Mouse (Mus musculus) limb, embryonic 12.5 days (tissue): ENCODE measurements at regions not wholly inside any gene's neighbourhood (a gene's known extent, or its start where the extent isn't known, plus 50 kb on each side); places are given as distances from the start of the nearest gene placed in this dataset.

Experiments
- ATAC-seq: fragments of 200-750 bp; cut with Nextera tagmentation; 2 replicates; pipeline ENCODE4 v1.8.0; 2017; ENCODE audit warnings: low read depth, moderate TSS enrichment; ENCODE audit not compliant: insufficient number of reproducible peaks, insufficient read depth, low FRiP score, low TSS enrichment
- H3K27ac ChIP-seq: fragments of 300-500 bp; sonication (generic); 2 replicates; pipeline ENCODE4 v1.5.1; 2016; ENCODE audit warnings: mild to moderate bottlenecking, moderate library complexity
- H3K27me3 ChIP-seq: fragments of 300-500 bp; sonication (generic); 2 replicates; pipeline ENCODE4 v1.6.1; 2016; ENCODE audit warnings: mild to moderate bottlenecking, moderate library complexity
- H3K36me3 ChIP-seq: fragments of 300-500 bp; sonication (generic); 2 replicates; pipeline ENCODE4 v1.6.1; 2016; ENCODE audit warnings: mild to moderate bottlenecking, moderate library complexity
- H3K4me1 ChIP-seq: fragments of 300-500 bp; sonication (generic); replicated peaks from 2 replicates; pipeline ENCODE4 v1.6.1; 2016
- H3K4me2 ChIP-seq: fragments of 300-500 bp; sonication (generic); 2 replicates; pipeline ENCODE4 v1.6.1; 2016; ENCODE audit warnings: mild to moderate bottlenecking, moderate library complexity
- H3K4me3 ChIP-seq: fragments of 300-500 bp; sonication (generic); replicated peaks from 2 replicates; pipeline ENCODE4 v1.5.1; 2016; ENCODE audit warnings: mild to moderate bottlenecking
- H3K9ac ChIP-seq: fragments of 300-500 bp; sonication (generic); replicated peaks from 2 replicates; pipeline ENCODE4 v1.6.1; 2016; ENCODE audit warnings: mild to moderate bottlenecking, moderate library complexity
- H3K9me3 ChIP-seq: fragments of 300-500 bp; sonication (generic); 2 replicates; pipeline ENCODE4 v1.6.1; 2016; ENCODE audit warnings: mild to moderate bottlenecking, moderate library complexity
- WGBS: fragments of 180-500 bp; shearing (Covaris S2); methylation state at CpG from one replicate; pipeline ENCODE4 v1.1.7; 2016; 5-methylcytosine and 5-hydroxymethylcytosine counted together

- no peak overlapping the region for H3K27ac ChIP-seq
- peaks cover 35% of the 10 kb centered on the region for H3K27me3 ChIP-seq
- no peak overlapping the region for H3K4me2 ChIP-seq
- peaks cover 9% of the 10 kb centered on the region for H3K4me1 ChIP-seq
- H3K9ac ChIP-seq, result no peak overlapping the region
- ATAC-seq, result no peak
- 67% methylated on average over 6 of the region's 6 CpGs for WGBS
- no peak overlapping the region for H3K4me3 ChIP-seq
- H3K36me3 ChIP-seq, result no peaks in the 10 kb centered on the region
- H3K9me3 ChIP-seq, result no peaks in the 10 kb centered on the region
These were observed 252.1 kb upstream of the Prok2 start for GRCm38 (mm10) chr6:99978164-99978746.

- WGBS, result 77% methylated on average over 5 of the region's 5 CpGs
- Histone ChIP-seq H3K36me3 (no peaks in the 10 kb centered on the region), H3K27ac (no peak overlapping the region), H3K9me3 (no peaks in the 10 kb centered on the region), H3K27me3 (peaks cover 34% of the 10 kb centered on the region), H3K4me2 (no peak overlapping the region), H3K4me3 (no peak overlapping the region), H3K4me1 (peaks cover 16% of the 10 kb centered on the region), H3K9ac (no peak overlapping the region)
- no peak for ATAC-seq
These were observed 250.0 kb upstream of the Prok2 start for GRCm38 (mm10) chr6:99976144-99976543.

GRCm38 (mm10) chr6:99975486-99975885, 249.3 kb upstream of the Prok2 start:
- no peak overlapping the region for H3K27ac ChIP-seq
- H3K4me3 ChIP-seq, result no peak overlapping the region
- no peaks in the 10 kb centered on the region for H3K9me3 ChIP-seq
- WGBS, result 69% methylated on average over 7 of the region's 7 CpGs
- peaks cover 28% of the 10 kb centered on the region for H3K27me3 ChIP-seq
- no peak overlapping the region for H3K4me2 ChIP-seq
- no peak for ATAC-seq
- no peak overlapping the region for H3K9ac ChIP-seq
- H3K36me3 ChIP-seq, result no peaks in the 10 kb centered on the region
- peaks cover 16% of the 10 kb centered on the region for H3K4me1 ChIP-seq

GRCm38 (mm10) chr6:99974464-99974863, 248.3 kb upstream of the Prok2 start:
- WGBS, result 85% methylated on average over 4 of the region's 4 CpGs
- Histone ChIP-seq H3K4me1 (peaks cover 16% of the 10 kb centered on the region), H3K4me3 (no peak overlapping the region), H3K36me3 (no peaks in the 10 kb centered on the region), H3K27me3 (peaks cover 24% of the 10 kb centered on the region), H3K27ac (no peak overlapping the region), H3K9me3 (no peaks in the 10 kb centered on the region), H3K4me2 (no peak overlapping the region), H3K9ac (no peak overlapping the region)
- ATAC-seq, result no peak

- H3K27me3 ChIP-seq, result peaks cover 24% of the 10 kb centered on the region
- no peak overlapping the region for H3K27ac ChIP-seq
These were observed 245.2 kb upstream of the Prok2 start for GRCm38 (mm10) chr6:99971376-99971775.

GRCm38 (mm10) chr6:99968889-99969288, 242.7 kb upstream of the Prok2 start:
- 60% methylated on average over 5 of the region's 5 CpGs for WGBS
- Histone ChIP-seq H3K36me3 (no peaks in the 10 kb centered on the region), H3K4me3 (no peak overlapping the region), H3K9me3 (no peaks in the 10 kb centered on the region), H3K4me1 (peaks cover 12% of the 10 kb centered on the region), H3K9ac (no peak overlapping the region), H3K4me2 (no peak overlapping the region), H3K27me3 (peaks cover 20% of the 10 kb centered on the region), H3K27ac (no peak overlapping the region)
- no peak for ATAC-seq

More at GRCm38 (mm10) chr6:99971376-99971775, 245.2 kb upstream of the Prok2 start:
- Histone ChIP-seq H3K36me3 (no peaks in the 10 kb centered on the region), H3K4me3 (no peak overlapping the region), H3K9me3 (no peaks in the 10 kb centered on the region), H3K4me1 (peaks cover 16% of the 10 kb centered on the region), H3K9ac (no peak overlapping the region), H3K4me2 (no peak overlapping the region)
- 47% methylated on average over 9 of the region's 9 CpGs for WGBS
- ATAC-seq, result no peak

- Histone ChIP-seq H3K36me3 (no peaks in the 10 kb centered on the region), H3K9me3 (no peaks in the 10 kb centered on the region), H3K27me3 (peaks cover 13% of the 10 kb centered on the region), H3K4me2 (no peak overlapping the region), H3K4me1 (0 out of 2 replicates have a peak, but pooled peaks cover 3% of the 10 kb centered on the region), H3K9ac (no peak overlapping the region), H3K27ac (no peak overlapping the region), H3K4me3 (no peak overlapping the region)
- no peak for ATAC-seq
- 81% methylated on average over 6 of the region's 6 CpGs for WGBS
These were observed 241.3 kb upstream of the Prok2 start for GRCm38 (mm10) chr6:99967465-99967864.

- Histone ChIP-seq H3K9me3 (no peaks in the 10 kb centered on the region), H3K36me3 (no peaks in the 10 kb centered on the region), H3K4me1 (peaks cover 1% of the 10 kb centered on the region), H3K27ac (no peak overlapping the region), H3K4me2 (no peak overlapping the region), H3K9ac (no peak overlapping the region), H3K27me3 (peaks cover 6% of the 10 kb centered on the region; the same call in 1 of the 2 replicates), H3K4me3 (no peak overlapping the region)
- no peak for ATAC-seq
- 78% methylated on average over 3 of the region's 3 CpGs for WGBS
These were observed 238.3 kb upstream of the Prok2 start for GRCm38 (mm10) chr6:99964540-99964939.

GRCm38 (mm10) chr6:99964007-99964406, 237.8 kb upstream of the Prok2 start:
- peaks cover 6% of the 10 kb centered on the region for H3K4me1 ChIP-seq
- 72% methylated on average over 4 of the region's 4 CpGs for WGBS
- no peaks in the 10 kb centered on the region for H3K36me3 ChIP-seq
- H3K9ac ChIP-seq, result no peak overlapping the region
- no peak overlapping the region for H3K4me3 ChIP-seq
- no peak for ATAC-seq
- no peaks in the 10 kb centered on the region for H3K9me3 ChIP-seq
- no peak overlapping the region for H3K27ac ChIP-seq
- peaks cover 7% of the 10 kb centered on the region; the same call in 1 of the 2 replicates for H3K27me3 ChIP-seq
- H3K4me2 ChIP-seq, result no peak overlapping the region

GRCm38 (mm10) chr6:99959371-99959770, 233.2 kb upstream of the Prok2 start:
- 57% methylated on average over 4 of the region's 4 CpGs for WGBS
- H3K27ac ChIP-seq, result no peak overlapping the region
- peaks cover 11% of the 10 kb centered on the region for H3K27me3 ChIP-seq

GRCm38 (mm10) chr6:99954832-99955830, 228.9 kb upstream of the Prok2 start:
- Histone ChIP-seq H3K36me3 (no peaks in the 10 kb centered on the region), H3K4me1 (peaks cover 6% of the 10 kb centered on the region), H3K27me3 (peaks cover 11% of the 10 kb centered on the region), H3K4me3 (no peak overlapping the region), H3K9ac (no peak overlapping the region), H3K9me3 (no peaks in the 10 kb centered on the region), H3K4me2 (no peak overlapping the region), H3K27ac (no peak overlapping the region)
- WGBS, result 82% methylated on average over 22 of the region's 22 CpGs
- no peak for ATAC-seq

More at GRCm38 (mm10) chr6:99959371-99959770, 233.2 kb upstream of the Prok2 start:
- Histone ChIP-seq H3K9ac (no peak overlapping the region), H3K4me3 (no peak overlapping the region), H3K9me3 (no peaks in the 10 kb centered on the region), H3K4me2 (no peak overlapping the region), H3K36me3 (no peaks in the 10 kb centered on the region), H3K4me1 (peaks cover 6% of the 10 kb centered on the region)
- ATAC-seq, result no peak
